Mouse (Mus musculus) neural tube, embryonic 12.5 days (tissue): ENCODE measurements around the gene Armc6. TPM values are rescaled to one million over a fixed set of nuclear protein-coding genes. Genes with fewer than 3 reads are reported as not detected.

Source experiments
- ATAC-seq: fragments of 200-750 bp; cut with Nextera tagmentation; 2 replicates; pipeline ENCODE4 v1.8.0; 2017; ENCODE audit warnings: low read depth, mild to moderate bottlenecking, moderate TSS enrichment, moderate library complexity; ENCODE audit not compliant: low FRiP score
- H3K27ac ChIP-seq: fragments of 300-500 bp; sonication (generic); 2 replicates; pipeline ENCODE4 v1.5.1; 2016
- H3K27me3 ChIP-seq: fragments of 300-500 bp; sonication (generic); replicated peaks from 2 replicates; pipeline ENCODE4 v1.6.1; 2016; ENCODE audit warnings: mild to moderate bottlenecking
- H3K36me3 ChIP-seq: fragments of 300-500 bp; sonication (generic); 2 replicates; pipeline ENCODE4 v1.6.1; 2016; ENCODE audit warnings: mild to moderate bottlenecking
- H3K4me1 ChIP-seq: fragments of 300-500 bp; sonication (generic); 2 replicates; pipeline ENCODE4 v1.6.1; 2016
- H3K4me2 ChIP-seq: fragments of 300-500 bp; sonication (generic); replicated peaks from 2 replicates; pipeline ENCODE4 v1.6.1; 2016; ENCODE audit warnings: mild to moderate bottlenecking
- H3K4me3 ChIP-seq: fragments of 300-500 bp; sonication (generic); 2 replicates; pipeline ENCODE4 v1.5.1; 2016
- H3K9ac ChIP-seq: fragments of 300-500 bp; sonication (generic); 2 replicates; pipeline ENCODE4 v1.6.1; 2016; ENCODE audit warnings: mild to moderate bottlenecking
- H3K9me3 ChIP-seq: fragments of 300-500 bp; sonication (generic); 2 replicates; pipeline ENCODE4 v1.6.1; 2016; ENCODE audit warnings: mild to moderate bottlenecking
- WGBS: fragments of 180-500 bp; shearing (Covaris S2); methylation state at CpG from one replicate; pipeline ENCODE4 v1.1.7; 2016; 5-methylcytosine and 5-hydroxymethylcytosine counted together
- polyA plus RNA-seq: library from polyadenylated mRNA; unstranded; fragments of >200 nt; fragmentation: Nextera tagmentation; extraction: Ambion mirVana; gene quantifications from 2 replicates; pipeline ENCODE4 v1.2.1, GENCODE M21; 2016

Armc6 gene
- polyA plus RNA-seq, 1 experiment from 2014 or later: 59.9 TPM

DNA sequence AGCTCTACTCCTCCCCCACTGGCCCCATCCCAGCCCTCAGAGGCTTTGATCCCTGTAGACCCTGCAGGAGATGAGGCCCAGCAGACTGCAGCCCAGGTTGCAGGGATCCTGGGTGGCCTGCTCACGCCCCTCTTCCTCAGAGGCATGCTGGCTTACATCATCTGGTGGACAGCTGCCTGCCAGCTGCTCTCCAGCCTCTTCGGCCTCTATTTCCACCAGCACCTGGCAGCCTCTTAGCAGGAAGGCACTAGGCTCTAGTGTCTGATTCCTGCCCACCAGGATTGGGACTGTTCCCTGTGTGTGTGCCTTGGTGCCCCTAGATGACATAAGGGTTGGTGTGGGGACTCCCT lies 52.4 kb downstream of the Armc6 start:
- no peak for ATAC-seq
- Histone ChIP-seq H3K36me3 (peaks cover 49% of the 10 kb centered on the region), H3K4me1 (no peaks in the 10 kb centered on the region), H3K9me3 (no peaks in the 10 kb centered on the region), H3K27me3 (no peaks in the 10 kb centered on the region), H3K4me2 (no peak overlapping the region), H3K9ac (no peak overlapping the region), H3K4me3 (no peak overlapping the region), H3K27ac (no peak overlapping the region)
- WGBS: 47% methylated on average over 2 of the region's 2 CpGs

- no peak for ATAC-seq
- Histone ChIP-seq H3K4me1 (no peaks in the 10 kb centered on the region), H3K27ac (no peak overlapping the region), H3K36me3 (peaks cover 53% of the 10 kb centered on the region), H3K9me3 (no peaks in the 10 kb centered on the region), H3K27me3 (no peaks in the 10 kb centered on the region), H3K4me2 (no peak overlapping the region), H3K9ac (no peak overlapping the region), H3K4me3 (no peak overlapping the region)
- WGBS: 69% methylated on average over 16 of the region's 16 CpGs
Observed at GRCm38 (mm10) chr8:70181212-70181902, 52.9 kb downstream of the Armc6 start.

GRCm38 (mm10) chr8:70179082-70179481 lies 55.2 kb downstream of the Armc6 start:
- Histone ChIP-seq H3K27me3 (no peaks in the 10 kb centered on the region), H3K36me3 (peaks cover 59% of the 10 kb centered on the region), H3K27ac (no peak overlapping the region), H3K4me3 (no peak overlapping the region), H3K4me2 (no peak overlapping the region), H3K9me3 (no peaks in the 10 kb centered on the region), H3K4me1 (peaks cover 7% of the 10 kb centered on the region), H3K9ac (no peak overlapping the region)
- ATAC-seq: no peak
- WGBS: 97% methylated on average over 4 of the region's 4 CpGs

- Histone ChIP-seq H3K9ac (no peak overlapping the region), H3K27me3 (no peaks in the 10 kb centered on the region), H3K9me3 (no peaks in the 10 kb centered on the region), H3K4me2 (no peak overlapping the region), H3K4me3 (no peak overlapping the region), H3K36me3 (peaks cover 55% of the 10 kb centered on the region), H3K27ac (no peak overlapping the region), H3K4me1 (peaks cover 13% of the 10 kb centered on the region)
- no peak for ATAC-seq
- WGBS: 84% methylated on average over 2 of the region's 2 CpGs
Observed at GRCm38 (mm10) chr8:70178231-70178630, 56.0 kb downstream of the Armc6 start.

- no peaks in the 10 kb centered on the region for H3K27me3 ChIP-seq
- H3K27ac ChIP-seq: no peak overlapping the region
- 0 out of 2 replicates have a peak overlapping the region, but pooled peaks have one; percentile 22 for H3K4me2 ChIP-seq
- WGBS: 92% methylated on average over 7 of the region's 7 CpGs
- H3K36me3 ChIP-seq: peaks cover 26% of the 10 kb centered on the region
- no peak for ATAC-seq
- no peak overlapping the region for H3K4me3 ChIP-seq
- 0 out of 2 replicates have a peak overlapping the region, but pooled peaks have one; percentile 5 for H3K9ac ChIP-seq
- no peaks in the 10 kb centered on the region for H3K9me3 ChIP-seq
- peaks cover 20% of the 10 kb centered on the region for H3K4me1 ChIP-seq
Observed at GRCm38 (mm10) chr8:70174079-70174478, 60.2 kb downstream of the Armc6 start.

GRCm38 (mm10) chr8:70173320-70173719 lies 60.9 kb downstream of the Armc6 start:
- Histone ChIP-seq H3K9me3 (no peaks in the 10 kb centered on the region), H3K36me3 (peaks cover 21% of the 10 kb centered on the region), H3K27me3 (no peaks in the 10 kb centered on the region), H3K27ac (no peak overlapping the region), H3K4me1 (peaks cover 20% of the 10 kb centered on the region), H3K4me3 (no peak overlapping the region), H3K4me2 (peak overlapping the region; percentile 61; the same call in 1 of the 2 replicates), H3K9ac (no peak overlapping the region)
- ATAC-seq: no peak
- 85% methylated on average over 5 of the region's 5 CpGs for WGBS

DNA sequence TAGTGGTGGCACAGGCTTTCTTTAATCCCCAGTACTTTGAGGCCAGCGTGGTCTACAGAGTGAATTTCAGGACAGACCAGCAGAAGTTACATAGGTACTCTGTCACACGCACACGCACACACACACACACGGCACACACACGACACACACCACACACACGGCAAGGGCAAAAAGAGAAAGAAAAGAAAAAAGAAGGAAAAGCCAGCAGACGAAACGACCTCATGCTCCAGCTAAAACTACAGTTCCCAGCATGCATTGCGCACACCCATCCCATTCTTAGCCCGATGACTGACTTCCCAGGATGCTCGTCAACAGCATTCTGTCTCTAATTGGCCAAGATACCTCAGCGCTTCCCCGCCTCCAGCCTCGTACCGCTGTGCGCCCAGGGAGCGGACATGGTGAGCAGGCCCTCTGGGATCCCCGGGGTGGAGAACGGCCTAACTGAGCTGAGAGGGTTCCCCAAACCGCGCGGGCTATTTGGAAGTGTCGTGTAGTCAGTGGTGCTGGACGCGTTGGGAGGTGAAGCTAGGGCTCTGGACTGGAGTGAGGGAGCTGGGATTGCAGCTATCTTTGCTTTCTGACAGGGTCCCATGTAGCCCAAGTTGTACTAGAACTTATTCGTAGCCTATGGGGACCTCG lies 62.1 kb downstream of the Armc6 start, which contains the start of gene Tmem161a:
TSS of gene Tmem161a (plus strand) at position 314 of the 639 bp plus-strand sequence.
- H3K4me2 ChIP-seq: peak within 1 kb of the TSS; percentile 61
- peaks cover 13% of the 10 kb centered on the region for H3K36me3 ChIP-seq
- no peak within 1 kb of the TSS for H3K27ac ChIP-seq
- ATAC-seq: peak; percentile 94
- 3% methylated on average over 27 of the region's 27 CpGs for WGBS
- H3K4me1 ChIP-seq: peaks cover 20% of the 10 kb centered on the region
- no peaks in the 10 kb centered on the region for H3K9me3 ChIP-seq
- peak within 1 kb of the TSS; percentile 54 for H3K4me3 ChIP-seq
- H3K9ac ChIP-seq: peak within 1 kb of the TSS; percentile 62
- H3K27me3 ChIP-seq: no peaks in the 10 kb centered on the region

GRCm38 (mm10) chr8:70171240-70171639 lies 63.0 kb downstream of the Armc6 start:
- peaks cover 6% of the 10 kb centered on the region; the same call in 1 of the 2 replicates for H3K36me3 ChIP-seq
- ATAC-seq: no peak
- no peak overlapping the region for H3K9ac ChIP-seq
- H3K4me2 ChIP-seq: no peak overlapping the region
- no peak overlapping the region for H3K4me3 ChIP-seq
- peaks cover 5% of the 10 kb centered on the region for H3K27me3 ChIP-seq
- H3K9me3 ChIP-seq: no peaks in the 10 kb centered on the region
- H3K4me1 ChIP-seq: peaks cover 23% of the 10 kb centered on the region
- H3K27ac ChIP-seq: no peak overlapping the region
- WGBS: 91% methylated on average over 7 of the region's 7 CpGs

GRCm38 (mm10) chr8:70170748-70171147 lies 63.5 kb downstream of the Armc6 start:
- no peak for ATAC-seq
- no peak overlapping the region for H3K4me3 ChIP-seq
- H3K4me1 ChIP-seq: peaks cover 27% of the 10 kb centered on the region
- H3K36me3 ChIP-seq: peaks cover 6% of the 10 kb centered on the region; the same call in 1 of the 2 replicates
- 81% methylated on average over 3 of the region's 3 CpGs for WGBS
- no peak overlapping the region for H3K4me2 ChIP-seq
- no peak overlapping the region for H3K27ac ChIP-seq
- H3K9ac ChIP-seq: no peak overlapping the region
- H3K27me3 ChIP-seq: peaks cover 10% of the 10 kb centered on the region
- no peaks in the 10 kb centered on the region for H3K9me3 ChIP-seq

Other genes with a start within 250 kb of the Armc6 start
- 61.3 and 66.9 TPM in 2 replicates for gene Gatad2a, start 238.1 kb downstream of the Armc6 start, polyA plus RNA-seq
- 70.4 and 70.9 TPM in 2 replicates for gene Mau2, start 191.7 kb downstream of the Armc6 start, polyA plus RNA-seq
- 56.4 and 57.0 TPM in 2 replicates for gene Sugp1, start 191.7 kb downstream of the Armc6 start, polyA plus RNA-seq
- 1.2 and 1.7 TPM in 2 replicates for gene Tm6sf2, start 161.5 kb downstream of the Armc6 start, polyA plus RNA-seq
- gene Hapln4, start 151.0 kb downstream of the Armc6 start, polyA plus RNA-seq: 0.33 and 0.50 TPM in 2 replicates
- 88.8 and 93.9 TPM in 2 replicates for gene Ncan, start 113.6 kb downstream of the Armc6 start, polyA plus RNA-seq
- 29.2 and 32.0 TPM in 2 replicates for gene Nr2c2ap, start 103.1 kb downstream of the Armc6 start, polyA plus RNA-seq
- 16.5 and 17.2 TPM in 2 replicates for gene Rfxank, start 95.3 kb downstream of the Armc6 start, polyA plus RNA-seq
- gene Borcs8, start 95.0 kb downstream of the Armc6 start, polyA plus RNA-seq: 44.9 and 49.1 TPM in 2 replicates
- gene Mef2b, start 94.8 kb downstream of the Armc6 start, polyA plus RNA-seq: 0.29 and 0.38 TPM in 2 replicates
- 55.7 and 58.6 TPM in 2 replicates for gene Tmem161a, start 62.1 kb downstream of the Armc6 start, polyA plus RNA-seq
- gene Slc25a42, start 22.2 kb downstream of the Armc6 start, polyA plus RNA-seq: 4.1 and 4.9 TPM in 2 replicates
- 68.0 and 68.2 TPM in 2 replicates for gene Sugp2, start 240 bp downstream of the Armc6 start, polyA plus RNA-seq
- 94.3 and 99.6 TPM in 2 replicates for gene Homer3, start 48.4 kb upstream of the Armc6 start, polyA plus RNA-seq
- 50.4 and 50.8 TPM in 2 replicates for gene Ddx49, start 68.0 kb upstream of the Armc6 start, polyA plus RNA-seq
- 266 and 267 TPM in 2 replicates for gene Cope, start 68.1 kb upstream of the Armc6 start, polyA plus RNA-seq
- 13.7 and 16.4 TPM in 2 replicates for gene Cers1, start 81.3 kb upstream of the Armc6 start, polyA plus RNA-seq
- gene Gdf1, start 95.4 kb upstream of the Armc6 start, polyA plus RNA-seq: 2.3 and 3.9 TPM in 2 replicates
- gene Upf1, start 118.8 kb upstream of the Armc6 start, polyA plus RNA-seq: 29.4 and 31.3 TPM in 2 replicates
- gene Comp, start 139.1 kb upstream of the Armc6 start, polyA plus RNA-seq: 0.42 and 0.68 TPM in 2 replicates
- gene Crtc1, start 205.1 kb upstream of the Armc6 start, polyA plus RNA-seq: 22.3 and 24.6 TPM in 2 replicates
- 20.4 and 22.5 TPM in 2 replicates for gene Klhl26, start 242.5 kb upstream of the Armc6 start, polyA plus RNA-seq